Mouse (Mus musculus): ENCODE measurements around the gene Clba1.

- TF ChIP-seq POLR2A (IDR thresholded peaks at IDR 0.05; ENCODE audit: insufficient read length, low read depth) = no peak
- no peak for TF ChIP-seq CEBPB (IDR thresholded peaks at IDR 0.05; ENCODE audit: insufficient read depth, poor library complexity, severe bottlenecking)
- TF ChIP-seq USF1 (IDR thresholded peaks at IDR 0.05; ENCODE audit: low read depth) = no peak
- TF ChIP-seq MYOD1 (IDR thresholded peaks at IDR 0.05; ENCODE audit: control insufficient read depth in 1 of 3, insufficient read length in 2 of 3, low read depth in 2 of 3) = no peak
- no peak for TF ChIP-seq POLR2AphosphoS2 (IDR thresholded peaks at IDR 0.05; ENCODE audit: insufficient read length, low read depth)
Measured at GRCm38 (mm10) chr12:112849235-112850022, 40.7 kb downstream of the Clba1 start.

All from myocyte (in vitro differentiated cells).